Mouse (Mus musculus) lung, postnatal 10 days (tissue): ENCODE measurements around the gene Cnpy3.
A peak's percentile ranks its signal among the peaks of the same experiment; 100 is the strongest.

Experiments
- DNase-seq: peaks from one replicate; pipeline ENCODE4 v3.0.0; 2021

The Cnpy3 gene

GRCm38 (mm10) chr17:46763544-46763943 lies 11.5 kb upstream of the Cnpy3 start, which contains the start of gene Ptcra:
Ptcra (minus strand) TSS chr17:46763712.
- no peak for DNase-seq

GRCm38 (mm10) chr17:46758753-46759152 lies 6.7 kb upstream of the Cnpy3 start:
- DNase-seq, result no peak

GRCm38 (mm10) chr17:46751056-46751793 lies 789 bp downstream of the Cnpy3 start:
- peak; percentile 66 for DNase-seq

GRCm38 (mm10) chr17:46750580-46750979 lies 1.4 kb downstream of the Cnpy3 start:
- DNase-seq, result no peak

- DNase-seq, result no peak
Measured at GRCm38 (mm10) chr17:46749282-46749681, 2.7 kb downstream of the Cnpy3 start.

GRCm38 (mm10) chr17:46747806-46748205 lies 4.2 kb downstream of the Cnpy3 start:
- DNase-seq, result no peak

GRCm38 (mm10) chr17:46747234-46747633 lies 4.8 kb downstream of the Cnpy3 start:
- DNase-seq, result no peak

- no peak for DNase-seq
Measured at GRCm38 (mm10) chr17:46745506-46745905, 6.5 kb downstream of the Cnpy3 start.

GRCm38 (mm10) chr17:46742986-46743385 lies 9.0 kb downstream of the Cnpy3 start:
- peak; percentile 43 for DNase-seq

- no peak for DNase-seq
Measured at GRCm38 (mm10) chr17:46741305-46741704, 10.7 kb downstream of the Cnpy3 start.

- DNase-seq, result peak; percentile 43
Measured at GRCm38 (mm10) chr17:46736160-46736559, 15.9 kb downstream of the Cnpy3 start.

- DNase-seq, result no peak
Measured at GRCm38 (mm10) chr17:46735287-46735686, 16.7 kb downstream of the Cnpy3 start.

- no peak for DNase-seq
Measured at GRCm38 (mm10) chr17:46734055-46734454, 18.0 kb downstream of the Cnpy3 start.

- peak; percentile 59 for DNase-seq
Measured at GRCm38 (mm10) chr17:46728904-46729318, 23.1 kb downstream of the Cnpy3 start, which contains the start of gene Gnmt. Gnmt (minus strand) TSS chr17:46729168.

- DNase-seq, result no peak
Measured at GRCm38 (mm10) chr17:46728496-46728895, 23.5 kb downstream of the Cnpy3 start.

- peak; percentile 46 for DNase-seq
Measured at GRCm38 (mm10) chr17:46728021-46728420, 24.0 kb downstream of the Cnpy3 start.

- no peak for DNase-seq
Measured at GRCm38 (mm10) chr17:46727271-46727670, 24.7 kb downstream of the Cnpy3 start.

- DNase-seq, result no peak
Measured at GRCm38 (mm10) chr17:46725731-46726645, 26.0 kb downstream of the Cnpy3 start.

- peak; percentile 64 for DNase-seq
Measured at GRCm38 (mm10) chr17:46725273-46725672, 26.7 kb downstream of the Cnpy3 start.

GRCm38 (mm10) chr17:46724477-46725084 lies 27.4 kb downstream of the Cnpy3 start:
- no peak for DNase-seq

GRCm38 (mm10) chr17:46721077-46721476 lies 30.9 kb downstream of the Cnpy3 start:
- no peak for DNase-seq

GRCm38 (mm10) chr17:46714756-46715481 lies 37.1 kb downstream of the Cnpy3 start:
- DNase-seq, result no peak

GRCm38 (mm10) chr17:46713849-46714248 lies 38.2 kb downstream of the Cnpy3 start:
- DNase-seq, result no peak
